Mouse (Mus musculus) induced T-regulatory cell, adult 2 months (primary cell): ENCODE measurements at regions not wholly inside any gene's neighbourhood (a gene's known extent, or its start where the extent isn't known, plus 50 kb on each side); places are given as distances from the start of the nearest gene placed in this dataset.
"Not testable (repeated sequence)": the region's sequence is repeated elsewhere in the genome, so short reads cannot be mapped to it uniquely, and the experiment has no call there.

Experiments
- DNase-seq: peaks from one replicate; pipeline ENCODE4 v3.0.0-alpha.2; 2012; ENCODE audit warnings: low read depth

DNA sequence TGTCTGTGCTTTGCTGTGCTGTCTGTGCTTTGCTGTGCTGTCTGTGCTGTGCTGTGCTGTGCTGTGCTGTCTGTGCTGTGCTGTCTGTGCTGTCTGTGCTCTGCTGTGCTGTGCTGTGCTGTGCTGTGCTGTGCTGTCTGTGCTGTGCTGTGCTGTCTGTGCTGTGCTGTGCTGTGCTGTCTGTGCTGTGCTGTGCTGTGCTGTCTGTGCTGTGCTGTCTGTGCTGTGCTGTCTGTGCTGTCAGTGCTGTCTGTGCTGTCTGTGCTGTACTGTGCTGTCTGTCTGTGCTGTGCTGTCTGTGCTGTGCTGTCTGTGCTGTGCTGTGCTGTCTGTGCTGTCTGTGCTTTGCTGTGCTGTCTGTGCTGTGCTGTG, 196.5 kb downstream of the Tcp10c start:
- not testable (repeated sequence) for DNase-seq

DNA sequence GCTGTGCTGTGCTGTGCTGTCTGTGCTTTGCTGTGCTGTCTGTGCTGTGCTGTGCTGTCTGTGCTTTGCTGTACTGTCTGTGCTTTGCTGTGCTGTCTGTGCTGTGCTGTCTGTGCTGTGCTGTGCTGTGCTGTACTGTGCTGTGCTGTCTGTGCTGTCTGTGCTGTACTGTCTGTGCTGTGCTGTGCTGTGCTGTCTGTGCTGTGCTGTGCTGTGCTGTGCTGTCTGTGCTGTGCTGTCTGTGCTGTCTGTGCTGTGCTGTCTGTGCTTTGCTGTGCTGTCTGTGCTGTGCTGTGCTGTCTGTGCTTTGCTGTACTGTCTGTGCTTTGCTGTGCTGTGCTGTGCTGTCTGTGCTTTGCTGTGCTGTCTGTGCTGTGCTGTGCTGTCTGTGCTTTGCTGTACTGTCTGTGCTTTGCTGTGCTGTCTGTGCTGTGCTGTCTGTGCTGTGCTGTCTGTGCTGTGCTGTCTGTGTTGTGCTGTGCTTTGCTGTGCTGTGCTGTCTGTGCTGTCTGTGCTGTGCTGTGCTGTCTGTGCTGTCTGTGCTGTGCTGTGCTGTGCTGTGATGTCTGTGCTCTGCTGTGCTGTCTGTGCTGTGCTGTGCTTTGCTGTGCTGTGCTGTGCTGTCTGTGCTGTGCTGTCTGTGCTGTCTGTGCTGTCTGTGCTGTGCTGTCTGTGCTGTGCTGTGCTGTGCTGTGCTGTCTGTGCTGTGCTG, 197.5 kb downstream of the Tcp10c start:
- not testable (repeated sequence) for DNase-seq

DNA sequence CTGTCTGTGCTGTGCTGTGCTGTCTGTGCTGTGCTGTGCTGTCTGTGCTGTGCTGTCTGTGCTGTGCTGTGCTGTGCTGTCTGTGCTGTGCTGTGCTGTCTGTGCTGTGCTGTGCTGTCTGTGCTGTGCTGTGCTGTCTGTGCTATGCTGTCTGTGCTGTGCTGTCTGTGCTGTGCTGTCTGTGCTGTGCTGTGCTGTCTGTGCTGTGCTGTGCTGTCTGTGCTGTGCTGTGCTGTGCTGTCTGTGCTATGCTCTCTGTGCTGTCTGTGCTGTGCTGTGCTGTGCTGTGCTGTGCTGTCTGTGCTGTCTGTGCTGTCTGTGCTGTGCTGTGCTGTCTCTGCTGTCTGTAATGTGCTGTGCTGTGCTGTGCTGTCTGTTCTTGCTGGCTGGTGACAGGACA, 198.5 kb downstream of the Tcp10c start:
- not testable (repeated sequence) for DNase-seq

DNA sequence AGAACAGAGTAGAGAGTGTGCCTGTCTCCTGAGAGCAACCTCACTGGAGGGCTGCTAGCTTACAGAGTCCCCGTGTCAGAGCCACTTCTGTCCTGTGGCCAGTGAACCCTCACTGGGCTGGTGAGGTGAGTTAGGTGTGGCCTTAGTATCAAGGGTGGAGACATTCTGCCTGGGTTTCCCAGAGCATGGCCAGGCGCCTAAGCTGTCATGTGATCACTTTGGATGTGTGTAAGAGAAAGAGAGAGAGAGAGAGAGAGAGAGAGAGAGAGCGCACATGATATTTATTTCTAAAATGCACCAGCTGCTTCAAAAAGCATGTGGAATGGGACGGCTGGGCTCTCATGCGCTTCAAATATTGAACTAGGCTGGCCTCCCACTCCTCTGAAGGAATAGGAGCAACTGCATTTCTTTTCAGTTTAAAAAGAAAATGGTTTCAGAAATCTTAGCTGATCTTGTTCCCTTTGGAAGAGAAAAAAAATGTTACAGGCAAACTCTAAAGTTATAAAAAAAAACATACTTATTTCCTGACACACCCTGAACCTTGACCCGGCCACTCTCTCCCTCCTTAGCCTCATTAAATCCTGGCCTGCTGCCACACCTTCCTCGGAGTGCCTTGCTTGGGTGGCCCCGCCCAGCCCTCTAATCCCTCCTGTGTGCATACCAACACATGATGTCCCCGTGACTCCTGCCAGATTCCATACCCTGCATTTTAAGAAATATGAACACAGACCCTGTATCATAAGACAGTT, 201.1 kb downstream of the Tcp10c start:
- not testable (repeated sequence) for DNase-seq

DNA sequence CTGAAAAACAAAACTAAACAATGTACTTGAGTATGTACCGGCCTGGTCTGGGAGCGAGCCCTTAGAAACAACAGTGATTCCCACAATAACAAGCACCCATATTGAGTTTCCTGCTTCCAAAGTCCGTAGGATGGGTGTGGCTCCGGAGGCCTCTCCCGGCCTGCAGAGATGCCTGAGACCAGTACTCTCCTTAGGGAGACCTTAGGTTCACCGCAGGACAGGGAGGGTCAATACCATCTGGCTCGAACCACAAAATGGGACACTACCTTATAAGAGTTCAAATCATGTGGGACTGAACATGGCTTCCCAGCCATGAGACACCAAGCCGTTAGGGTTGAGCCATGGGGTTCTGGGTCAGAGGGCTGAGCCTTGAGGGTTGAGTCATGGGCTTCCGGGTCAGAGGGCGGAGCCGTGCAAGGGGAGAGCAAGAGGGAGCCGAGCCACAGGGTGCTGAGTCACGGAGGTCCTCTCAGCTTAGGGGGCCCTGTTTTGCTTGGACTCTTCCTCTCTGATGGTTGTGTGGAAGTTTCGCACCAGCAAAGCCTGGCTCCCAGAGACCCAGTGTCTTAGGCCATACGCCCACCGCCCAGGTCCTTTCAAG, 201.8 kb downstream of the Tcp10c start:
- not testable (repeated sequence) for DNase-seq

DNA sequence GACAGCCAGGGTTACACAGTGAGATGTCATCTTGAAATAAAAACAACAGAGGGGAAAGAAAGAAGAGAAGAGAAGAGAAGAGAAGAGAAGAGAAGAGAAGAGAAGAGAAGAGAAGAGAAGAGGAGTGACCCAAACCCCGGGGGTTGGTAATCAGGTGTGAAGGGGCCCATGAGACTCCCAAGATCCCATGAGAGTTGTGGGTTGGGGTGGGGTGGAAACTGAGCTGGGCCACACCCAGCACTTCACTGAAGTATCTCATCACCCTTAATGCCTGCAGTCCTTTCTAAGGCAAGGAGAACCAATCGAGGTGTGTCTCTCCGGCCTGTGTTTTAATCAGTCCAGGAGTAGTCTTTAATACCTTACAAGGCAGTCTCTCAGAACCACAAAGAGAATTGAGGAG, 201.5 kb upstream of the Afdn start:
- no peak for DNase-seq

DNA sequence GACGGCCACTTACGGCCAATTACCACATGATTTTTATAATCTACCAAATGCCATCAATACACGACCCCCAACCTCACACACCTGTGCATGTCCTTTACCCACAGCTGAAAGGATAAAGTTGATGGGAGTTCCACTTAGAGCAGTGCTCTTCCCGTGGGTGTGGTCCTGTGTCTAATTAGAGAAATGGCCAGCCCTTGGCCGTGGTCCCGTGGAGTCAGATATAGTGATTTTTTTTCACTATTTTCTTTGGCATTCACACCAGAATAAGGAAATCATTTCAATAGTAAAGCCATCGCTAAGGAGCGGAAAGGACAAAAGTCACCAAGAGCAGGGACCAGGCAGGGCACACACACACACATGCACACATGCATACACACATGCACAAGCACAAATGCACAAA, 199.0 kb upstream of the Afdn start:
- DNase-seq: no peak

DNA sequence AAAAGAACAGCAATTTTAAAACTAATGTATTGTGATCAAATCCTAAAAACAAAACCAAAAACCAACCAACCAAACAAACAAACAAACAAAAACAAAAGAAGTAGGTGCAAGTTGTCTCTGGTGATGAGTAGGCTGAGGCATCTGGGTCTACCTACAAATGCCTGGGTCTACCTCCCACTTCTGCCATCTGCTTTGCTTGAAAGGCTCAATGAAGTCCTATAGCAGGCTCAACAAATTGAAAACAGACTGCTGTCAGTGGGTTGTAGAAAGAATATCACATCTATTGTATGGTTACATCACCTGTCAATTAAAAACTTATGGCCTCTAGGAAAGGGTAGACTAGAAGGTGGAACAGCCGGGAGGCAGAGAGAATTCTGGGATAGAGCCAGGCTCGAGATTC, 197.4 kb upstream of the Afdn start:
- no peak for DNase-seq

DNA sequence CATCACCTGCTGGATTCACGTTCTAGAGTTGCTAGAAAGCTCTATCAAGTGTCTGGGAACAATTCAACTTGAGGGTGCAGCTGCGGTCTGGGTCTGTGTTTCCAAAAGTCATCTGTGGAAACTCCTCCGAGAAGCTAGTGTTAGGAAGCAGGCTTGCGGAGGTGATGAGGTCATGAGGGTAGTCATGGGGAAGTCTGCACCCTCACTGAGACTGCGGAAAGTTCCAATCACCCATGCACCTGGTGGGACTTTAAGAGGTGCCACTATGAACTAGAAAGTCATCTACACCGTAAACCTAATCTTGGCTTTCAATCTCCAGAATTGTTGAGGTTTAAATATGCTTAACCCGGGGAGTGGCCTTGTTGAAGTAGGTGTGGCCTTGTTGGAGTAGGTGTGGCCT, 195.5 kb upstream of the Afdn start:
- no peak for DNase-seq

DNA sequence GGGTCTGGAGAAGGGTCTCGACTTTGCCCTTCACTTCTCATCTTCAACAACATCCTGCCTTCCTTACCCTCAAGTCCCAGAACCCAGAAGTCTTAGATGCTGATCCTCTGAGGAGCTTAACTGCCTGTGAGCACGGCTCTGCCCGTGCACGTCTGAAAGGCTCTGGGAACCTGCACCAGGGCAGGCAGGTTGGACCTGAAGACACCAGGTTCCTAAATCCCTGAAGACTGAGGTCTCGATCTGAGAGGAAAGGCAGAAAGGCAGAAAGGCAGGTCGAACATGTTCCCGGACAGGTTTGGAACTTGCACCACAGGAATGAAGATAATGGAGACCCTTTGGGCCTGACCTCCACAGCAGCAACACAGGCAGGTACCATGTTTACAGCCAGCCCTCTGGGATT, 193.7 kb upstream of the Afdn start:
- DNase-seq: no peak

DNA sequence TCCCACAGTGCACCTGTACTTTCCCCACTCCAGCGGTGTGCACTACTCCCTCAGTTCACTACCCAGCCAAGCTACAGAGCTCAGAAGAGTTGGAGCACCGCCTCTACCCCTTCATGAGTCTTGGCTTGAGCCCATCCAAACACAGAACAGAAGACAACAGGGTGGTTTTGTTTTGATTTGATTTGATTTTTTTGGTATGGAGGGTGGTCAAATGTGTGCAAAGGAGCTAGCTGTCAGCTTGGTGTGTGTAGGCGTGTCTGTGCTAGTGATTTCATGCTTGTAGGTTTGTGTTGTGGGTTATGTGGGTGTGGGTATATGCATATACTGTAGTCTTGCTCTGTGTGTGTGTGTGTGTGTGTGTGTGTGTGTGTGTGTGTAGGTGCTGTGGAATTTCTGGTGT, 193.2 kb upstream of the Afdn start:
- no peak for DNase-seq

DNA sequence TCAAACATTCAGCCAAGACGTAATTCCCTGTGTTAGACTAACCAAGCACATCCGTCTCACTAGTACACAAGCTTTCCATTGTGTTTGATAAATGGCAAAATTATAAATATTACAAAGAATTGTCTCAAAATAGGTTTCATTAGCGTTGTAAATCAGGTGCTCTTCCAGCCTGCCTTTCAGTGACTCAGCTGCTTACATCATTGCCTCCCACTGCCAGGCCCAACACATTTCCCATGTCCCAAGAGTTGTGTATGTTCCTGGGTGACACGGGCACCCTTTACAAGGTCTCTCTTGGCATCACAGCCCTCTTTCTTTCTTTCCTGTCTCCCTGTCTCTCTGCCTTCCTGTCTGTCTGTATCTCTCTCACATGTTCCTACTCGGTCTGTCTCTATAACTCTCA, 189.5 kb upstream of the Afdn start:
- no peak for DNase-seq

DNA sequence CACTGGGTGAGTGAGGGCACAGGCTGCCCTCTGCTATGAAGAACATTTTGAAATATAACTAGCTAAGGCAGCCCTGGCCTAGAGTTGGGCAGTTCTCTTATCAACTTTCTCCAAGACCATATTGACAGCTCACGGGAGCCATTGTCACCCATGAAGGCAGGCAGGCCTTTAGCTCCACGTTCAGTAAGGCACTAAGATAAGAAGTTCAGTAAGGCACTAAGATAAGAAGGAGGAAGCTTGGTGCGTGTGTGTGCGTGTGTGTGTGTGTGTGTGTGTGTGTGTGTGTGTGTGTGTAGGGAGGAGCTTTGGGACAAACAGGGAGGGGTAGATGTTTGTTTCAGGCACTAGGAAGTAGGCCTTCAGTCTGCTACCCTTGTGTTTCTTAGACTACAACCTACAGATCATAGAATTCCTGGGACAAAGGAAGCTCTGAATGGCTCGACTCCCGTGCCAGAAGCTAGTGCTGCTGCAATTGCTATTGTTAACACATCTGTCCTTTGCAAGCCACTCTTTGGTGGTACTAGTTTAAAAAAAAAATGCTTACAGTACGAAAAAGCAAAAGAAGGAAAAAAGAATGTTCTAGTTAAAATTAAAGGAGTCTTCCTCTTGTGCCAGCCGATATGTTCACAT, 188.0 kb upstream of the Afdn start:
- DNase-seq: no peak

DNA sequence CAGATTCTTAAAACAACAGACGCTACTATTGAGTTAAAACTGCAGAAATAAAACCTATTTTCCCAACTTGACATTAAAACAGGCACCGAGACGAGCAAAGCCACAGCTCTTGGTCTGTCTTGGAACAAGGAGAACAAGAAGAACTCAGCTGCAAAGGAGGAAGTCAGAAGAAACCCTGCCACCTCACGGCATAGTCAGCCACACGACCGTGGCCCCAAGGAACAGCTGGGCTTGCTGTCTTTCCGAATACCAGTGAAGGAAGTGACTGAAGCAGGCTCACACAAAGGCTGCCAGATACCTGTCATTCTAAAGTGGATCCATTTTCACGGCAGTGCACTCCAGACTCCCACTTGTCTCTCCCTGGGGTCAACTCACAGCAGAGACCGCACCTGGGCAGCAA, 187.3 kb upstream of the Afdn start:
- no peak for DNase-seq

DNA sequence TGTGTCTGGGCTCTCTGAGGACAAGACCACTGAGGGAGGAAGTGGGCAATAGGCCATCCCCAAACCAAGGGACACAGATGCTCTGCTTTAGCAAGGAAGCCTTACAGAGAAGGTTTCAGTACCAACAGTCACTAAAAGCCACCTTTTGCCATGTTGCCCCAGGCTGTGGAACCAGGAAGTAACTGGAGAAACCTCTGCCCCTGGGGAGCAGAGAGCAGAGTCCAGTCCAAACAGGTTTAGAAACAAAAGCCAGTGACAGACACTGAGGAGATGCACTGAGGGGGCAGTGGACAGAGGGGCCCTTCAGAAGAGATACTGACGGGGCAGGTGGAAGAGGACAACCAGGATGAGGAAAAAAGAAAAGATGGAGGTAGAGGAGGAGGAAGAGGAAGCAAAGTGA, 186.2 kb upstream of the Afdn start:
- DNase-seq: no peak

DNA sequence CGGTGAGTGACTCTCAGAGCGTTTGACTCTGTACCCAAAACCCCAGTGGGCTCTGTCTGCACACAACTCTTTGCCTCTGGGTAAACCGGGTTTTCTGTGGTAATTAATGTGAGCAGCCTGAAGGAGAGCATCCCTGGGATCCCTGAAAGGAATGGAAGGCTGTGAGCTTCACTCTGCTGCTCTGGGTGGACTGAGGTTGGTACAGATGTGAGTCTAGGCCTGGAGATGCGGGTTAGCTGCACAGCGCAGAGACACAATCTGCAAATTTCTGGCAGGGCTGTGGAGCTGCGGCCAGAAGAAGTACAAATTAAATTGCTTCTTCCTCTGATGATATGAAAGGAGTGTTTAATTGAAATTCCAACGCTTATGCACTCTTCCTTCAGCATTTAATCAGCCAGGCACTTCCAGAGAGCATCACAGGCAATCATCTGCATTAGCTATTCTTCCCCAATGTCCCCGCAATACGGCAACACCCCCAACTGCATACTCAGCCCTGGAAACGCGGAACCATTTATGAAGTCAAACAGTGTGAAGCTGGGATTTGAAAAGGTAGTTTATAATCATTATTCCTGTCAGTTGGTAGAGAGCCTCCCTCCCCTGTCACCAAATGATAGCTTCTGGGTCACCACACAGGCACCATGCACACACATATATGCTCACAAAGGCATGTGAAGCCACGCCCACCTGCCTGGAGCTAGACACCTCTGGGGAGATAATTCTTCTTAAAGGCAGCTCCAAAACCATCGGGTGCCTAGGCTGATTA, 185.5 kb upstream of the Afdn start:
- DNase-seq: no peak

DNA sequence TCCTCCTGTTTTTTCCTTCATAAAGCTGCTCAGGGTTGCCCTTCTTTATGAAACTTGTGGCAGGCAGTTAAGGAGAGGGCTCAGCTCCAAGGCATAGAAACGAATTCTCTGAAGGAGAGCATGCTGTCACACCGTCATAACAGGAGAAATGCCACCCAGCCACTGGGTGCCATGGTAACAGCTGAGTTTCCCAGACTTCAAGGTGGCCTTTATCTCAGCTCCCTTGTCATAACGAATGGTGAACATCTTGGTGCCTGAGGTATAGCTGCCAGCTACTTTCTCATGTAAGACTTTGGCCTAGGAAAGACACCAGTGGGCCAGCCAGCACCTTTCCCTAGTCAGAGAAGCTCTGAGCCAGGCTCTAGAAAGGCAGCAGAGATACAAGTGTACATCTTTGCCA, 182.5 kb upstream of the Afdn start:
- no peak for DNase-seq

DNA sequence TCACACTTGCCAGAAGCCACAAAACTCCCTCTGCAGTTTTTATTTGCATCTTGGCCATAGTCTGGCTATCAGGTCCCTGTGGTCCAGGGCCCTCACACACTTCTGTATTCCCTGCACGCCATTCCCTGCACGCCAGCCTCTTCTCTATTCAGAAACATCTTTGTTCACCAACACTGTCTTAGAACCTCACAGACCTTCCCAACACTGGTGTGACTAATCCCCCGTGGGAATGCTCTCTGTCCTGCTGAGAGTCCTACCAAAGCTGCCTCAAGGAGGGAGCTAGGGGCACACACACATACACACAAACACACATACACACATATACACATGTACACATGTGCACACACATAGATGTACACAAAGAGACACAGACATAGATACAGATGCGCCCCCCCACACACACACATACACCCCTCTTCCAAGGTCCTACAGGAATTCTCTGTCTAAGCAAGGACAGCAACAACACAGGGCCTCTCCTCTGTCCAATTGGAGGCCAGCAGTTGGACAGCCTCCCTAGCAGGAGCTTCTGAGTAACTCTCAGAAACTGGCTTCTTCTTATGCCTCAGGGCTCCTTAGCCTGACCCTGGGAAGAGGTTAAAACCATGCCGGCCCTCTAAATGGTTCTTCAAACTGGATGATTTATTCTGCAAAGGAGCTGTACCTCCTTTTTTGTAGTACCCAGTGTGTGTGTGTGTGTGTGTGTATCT, 179.0 kb upstream of the Afdn start:
- DNase-seq: no peak

DNA sequence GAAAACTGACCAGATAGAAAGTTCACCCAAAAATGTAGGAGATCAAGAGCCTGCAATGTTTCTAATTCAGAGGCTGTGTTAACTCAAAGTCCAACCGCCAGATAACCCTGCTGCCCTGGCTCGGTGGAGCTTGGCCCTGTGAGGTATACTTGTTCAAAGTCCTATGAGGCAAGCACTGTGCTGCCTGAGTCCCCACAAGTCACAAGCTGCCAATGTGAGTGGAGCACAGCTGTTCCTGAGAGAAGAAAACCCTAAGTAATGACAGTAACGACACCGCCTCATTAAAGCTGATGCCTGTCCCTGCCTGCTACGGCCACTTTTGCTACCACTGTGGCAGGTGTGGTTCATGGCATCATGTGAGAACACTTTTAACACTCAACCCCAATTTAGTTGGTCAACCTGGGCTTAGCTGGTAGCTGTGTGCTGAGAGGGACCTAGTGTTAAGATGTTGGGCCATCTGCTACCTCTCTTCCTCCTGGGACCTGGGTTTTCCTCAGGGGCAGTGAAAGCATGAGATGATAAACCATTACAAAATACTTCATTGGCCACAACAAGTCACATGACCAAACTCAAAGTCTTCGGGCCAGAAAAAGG, 178.2 kb upstream of the Afdn start:
- no peak for DNase-seq

DNA sequence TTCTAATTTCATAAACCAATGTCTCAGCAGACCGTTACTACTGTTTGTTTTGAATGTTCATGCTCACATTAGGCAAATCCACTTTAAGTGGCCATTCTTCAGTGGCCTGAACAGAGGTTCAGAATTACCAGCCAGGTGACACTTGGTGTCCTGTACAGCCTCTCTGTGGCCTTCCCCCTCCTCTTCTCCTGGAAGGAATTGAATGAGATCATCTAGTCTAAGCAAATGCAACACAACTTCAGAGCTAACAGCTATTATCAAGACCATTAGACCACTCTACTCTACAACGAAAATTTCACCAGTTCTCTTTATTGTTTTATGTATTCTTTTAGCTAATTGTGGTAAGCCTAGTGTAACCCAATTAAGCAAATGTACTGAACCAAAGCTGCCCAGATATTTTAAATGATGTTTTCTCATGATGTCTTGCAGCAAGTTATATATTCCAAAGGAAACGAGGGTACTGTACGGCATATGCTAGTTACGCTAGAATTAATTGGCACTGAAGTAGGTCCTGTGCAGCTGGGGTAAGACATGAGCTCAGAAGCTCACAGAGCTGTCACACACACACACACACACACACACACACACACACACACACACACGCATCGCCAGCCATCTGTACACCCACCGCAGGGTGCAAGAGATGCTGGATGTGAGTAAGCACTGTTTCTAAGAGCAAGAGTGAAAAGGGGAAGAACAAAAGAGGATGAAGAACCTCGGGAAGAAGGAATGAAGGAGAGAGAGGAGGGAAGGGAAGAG, 176.7 kb upstream of the Afdn start:
- DNase-seq: no peak
